Mouse (Mus musculus): Measurements from ENCODE around the gene Taok3.

DNA sequence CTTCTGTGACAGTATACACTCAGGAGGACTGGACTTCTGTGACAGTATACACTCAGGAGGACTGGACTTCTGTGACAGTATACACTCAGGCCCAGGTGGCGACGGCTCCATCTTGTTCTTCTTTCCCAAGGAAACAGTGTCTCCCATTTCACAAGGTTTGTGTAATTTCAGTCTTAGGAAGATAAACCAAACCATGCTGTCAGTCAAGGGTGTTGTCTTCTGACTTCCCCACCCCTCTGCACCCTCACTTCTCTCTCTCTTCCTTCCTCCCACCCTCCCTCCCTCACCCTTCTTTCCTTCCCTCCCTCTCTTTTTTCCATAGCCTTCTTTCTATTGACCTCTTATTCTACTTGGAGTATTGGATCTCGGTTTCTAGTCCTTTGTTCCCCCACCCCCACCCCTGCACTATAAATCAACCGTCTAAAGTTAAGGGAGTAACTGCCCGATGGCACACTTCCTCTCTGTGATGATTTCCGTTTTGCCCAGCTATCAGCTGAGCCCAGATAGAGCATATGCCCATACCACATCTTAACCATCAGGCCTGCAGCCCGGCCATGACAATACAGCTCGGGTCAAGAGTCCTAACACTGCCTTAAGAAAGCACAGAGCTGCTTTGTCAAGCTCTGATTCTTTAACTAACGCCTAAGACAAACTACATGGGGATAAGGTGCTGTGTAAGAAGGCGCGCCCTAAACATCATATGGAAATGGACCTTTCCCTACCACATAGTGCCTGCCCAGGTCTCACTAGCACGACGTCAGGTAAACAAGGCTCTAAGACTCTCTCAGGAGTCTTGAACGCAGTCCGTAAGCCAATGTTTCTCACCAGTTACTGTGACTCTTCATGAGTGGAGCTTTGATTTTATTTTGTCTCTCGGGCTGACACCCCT lies 29.4 kb downstream of the Taok3 start:
- TF ChIP-seq CTCF (IDR thresholded peaks at IDR 0.05; ENCODE audit: control insufficient read depth, insufficient read depth, insufficient replicate concordance, low read depth, low read length) (no peak), POLR2A (IDR thresholded peaks at IDR 0.05; ENCODE audit: control insufficient read depth, low read depth, low read length) (no peak)
